21 mouse cellular contexts compared by ENCODE assay signal in genomic region chr12:110230767-110231166, GRCm38 (mm10). TPM values are rescaled to one million over a fixed set of nuclear protein-coding genes. Genes with fewer than 3 reads are reported as not detected.
DNase-seq lines count a peak whose midpoint lies in the region; ATAC-seq and TF ChIP-seq lines count a peak whose summit lies in the region.
"Had no signal": no experiment of that assay in that cellular context is flagged by ENCODE, and none has a peak within 500 bp of the region (broad histone marks: within the 10 kb centered on the region; RNA-seq: fewer than 3 reads in every experiment).

No protein-coding gene starts in this region.

- H3K27me3 ChIP-seq in kidney, embryonic 14.5 days (ENCODE audit: control insufficient read depth, insufficient read depth, low read length), result 0 out of 2 replicates have a peak, but pooled peaks cover 3% of the 10 kb centered on the region
- no peaks in the 10 kb centered on the region for H3K27me3 ChIP-seq in kidney, postnatal 0 days (ENCODE audit: insufficient read depth, low read length)
- no peaks in the 10 kb centered on the region for H3K27me3 ChIP-seq in liver, embryonic 11.5 days (replicated peaks; ENCODE audit: control insufficient read depth, insufficient read depth, low read length)
- H3K27me3 ChIP-seq in neural tube, embryonic 15.5 days (replicated peaks), result no peaks in the 10 kb centered on the region

- no peak overlapping the region for H3K4me3 ChIP-seq in kidney, embryonic 14.5 days (ENCODE audit: low read length)
- H3K4me3 ChIP-seq in kidney, postnatal 0 days (replicated peaks; ENCODE audit: low read depth, low read length), result no peak overlapping the region
- no peak overlapping the region for H3K4me3 ChIP-seq in liver, embryonic 11.5 days (ENCODE audit: low read depth, low read length)
- H3K4me3 ChIP-seq in neural tube, embryonic 15.5 days (replicated peaks), result no peak overlapping the region
- H3K4me3 ChIP-seq: embryonic facial prominence, embryonic 10.5 days; forebrain, embryonic 13.5 days; heart, embryonic 13.5 days; limb, embryonic 13.5 days; midbrain, embryonic 13.5 days; myocyte had no signal

- no peak for TF ChIP-seq CTCF in kidney, postnatal 0 days (IDR thresholded peaks at IDR 0.05; ENCODE audit: low read depth)

- no peaks in the 10 kb centered on the region for H3K9me3 ChIP-seq in kidney, embryonic 14.5 days (ENCODE audit: control insufficient read depth, low read length)
- no peaks in the 10 kb centered on the region for H3K9me3 ChIP-seq in kidney, postnatal 0 days (replicated peaks; ENCODE audit: low read length)
- no peaks in the 10 kb centered on the region for H3K9me3 ChIP-seq in liver, embryonic 11.5 days (ENCODE audit: control insufficient read depth, low read length)
- no peaks in the 10 kb centered on the region for H3K9me3 ChIP-seq in neural tube, embryonic 15.5 days (replicated peaks)
- H3K9me3 ChIP-seq: embryonic facial prominence, embryonic 10.5 days; forebrain, embryonic 13.5 days; heart, embryonic 13.5 days; limb, embryonic 13.5 days; midbrain, embryonic 13.5 days had no signal

- WGBS in kidney, embryonic 14.5 days, result 79% methylated on average over 8 of the region's 8 CpGs
- WGBS in kidney, postnatal 0 days, result 83% methylated on average over 8 of the region's 8 CpGs
- 68% methylated on average over 8 of the region's 8 CpGs for WGBS in liver, embryonic 11.5 days
- WGBS in neural tube, embryonic 15.5 days, result 84% methylated on average over 8 of the region's 8 CpGs

- no peak overlapping the region for H3K9ac ChIP-seq in kidney, embryonic 14.5 days (ENCODE audit: low read depth, low read length)
- H3K9ac ChIP-seq in kidney, postnatal 0 days (ENCODE audit: low read depth, low read length), result no peak overlapping the region
- no peak overlapping the region for H3K9ac ChIP-seq in liver, embryonic 11.5 days (ENCODE audit: low read depth, low read length)
- no peak overlapping the region for H3K9ac ChIP-seq in neural tube, embryonic 15.5 days (replicated peaks)
- H3K9ac ChIP-seq: forebrain, embryonic 13.5 days; heart, embryonic 13.5 days; limb, embryonic 13.5 days; midbrain, embryonic 13.5 days had no signal

- no peaks in the 10 kb centered on the region for H3K36me3 ChIP-seq in kidney, embryonic 14.5 days (ENCODE audit: control insufficient read depth, insufficient read depth, low read length)
- H3K36me3 ChIP-seq in kidney, postnatal 0 days (ENCODE audit: insufficient read depth, low read length), result no peaks in the 10 kb centered on the region
- no peaks in the 10 kb centered on the region for H3K36me3 ChIP-seq in liver, embryonic 11.5 days (ENCODE audit: control insufficient read depth, insufficient read depth, low read length)
- no peaks in the 10 kb centered on the region for H3K36me3 ChIP-seq in neural tube, embryonic 15.5 days
- H3K36me3 ChIP-seq: embryonic facial prominence, embryonic 10.5 days; heart, embryonic 13.5 days; limb, embryonic 13.5 days; midbrain, embryonic 13.5 days had no signal

- no peak overlapping the region for H3K27ac ChIP-seq in kidney, embryonic 14.5 days (ENCODE audit: low read depth, low read length)
- no peak overlapping the region for H3K27ac ChIP-seq in kidney, postnatal 0 days
- no peak overlapping the region for H3K27ac ChIP-seq in liver, embryonic 11.5 days (ENCODE audit: low read depth, low read length)
- H3K27ac ChIP-seq in neural tube, embryonic 15.5 days (replicated peaks), result no peak overlapping the region
- H3K27ac ChIP-seq: embryonic facial prominence, embryonic 10.5 days; forebrain, embryonic 13.5 days; heart, embryonic 13.5 days; limb, embryonic 13.5 days; midbrain, embryonic 13.5 days had no signal

- 0 out of 2 replicates have a peak, but pooled peaks cover 3% of the 10 kb centered on the region for H3K4me1 ChIP-seq in kidney, embryonic 14.5 days (ENCODE audit: control insufficient read depth, insufficient read depth, low read length)
- no peaks in the 10 kb centered on the region for H3K4me1 ChIP-seq in kidney, postnatal 0 days (replicated peaks; ENCODE audit: insufficient read depth, low read length)
- no peaks in the 10 kb centered on the region; the same call in 1 of the 2 replicates for H3K4me1 ChIP-seq in liver, embryonic 11.5 days (replicated peaks; ENCODE audit: control insufficient read depth, insufficient read depth, low read length)
- H3K4me1 ChIP-seq in neural tube, embryonic 15.5 days, result peaks cover 6% of the 10 kb centered on the region; the same call in 1 of the 2 replicates
- H3K4me1 ChIP-seq: forebrain, embryonic 13.5 days; heart, embryonic 13.5 days had no signal

- no peak for ATAC-seq in kidney, embryonic 14.5 days (ENCODE audit: low FRiP score, low TSS enrichment)
- ATAC-seq in kidney, postnatal 0 days (replicated peaks; ENCODE audit: low FRiP score, low read depth), result peak; percentile 83; the same call in 1 of the 2 replicates
- peak; percentile 58; the same call in 1 of the 2 replicates for ATAC-seq in liver, embryonic 11.5 days (replicated peaks; ENCODE audit: low FRiP score)
- ATAC-seq in neural tube, embryonic 15.5 days (ENCODE audit: low FRiP score), result no peak
- ATAC-seq: forebrain, embryonic 13.5 days; midbrain, embryonic 13.5 days had no signal

- peak; percentile 89 for DNase-seq in kidney, adult 11 months
- DNase-seq in kidney, postnatal 0 days (ENCODE audit: low spot score), result peak; percentile 22
- DNase-seq in liver, embryonic 11.5 days (ENCODE audit: low spot score), result no peak
- DNase-seq in lung, adult 18-20 months, result no peak
- no peak for DNase-seq in frontal cortex, postnatal 36 days (ENCODE audit: low spot score in 2 of 2)
- DNase-seq in lung, postnatal 25 days (ENCODE audit: low spot score), result no peak
- DNase-seq: adrenal gland, postnatal 25 days; cerebellum, adult 18-20 months; cerebellum, postnatal 36 days; heart, postnatal 4 days; lung, postnatal 14 days; right cerebral cortex, postnatal 4 days; thymus, postnatal 36 days had no signal

- H3K4me2 ChIP-seq in kidney, embryonic 14.5 days (replicated peaks; ENCODE audit: low read depth, low read length), result no peak overlapping the region
- no peak overlapping the region for H3K4me2 ChIP-seq in kidney, postnatal 0 days (ENCODE audit: low read length)
- no peak overlapping the region for H3K4me2 ChIP-seq in liver, embryonic 11.5 days
- H3K4me2 ChIP-seq in neural tube, embryonic 15.5 days, result no peak overlapping the region
- H3K4me2 ChIP-seq: forebrain, embryonic 13.5 days; heart, embryonic 13.5 days; limb, embryonic 13.5 days; midbrain, embryonic 13.5 days had no signal

RNA-seq across cellular contexts. Expression of gene Dio3, which starts 48.1 kb away (rescaled TPM):
- polyA plus RNA-seq in kidney, embryonic 14.5 days (2014; fragmentation: Nextera tagmentation; extraction: Ambion mirVana), result 0.09 and 0.13 TPM in 2 replicates
- 0.20 and 0.22 TPM in 2 replicates for polyA plus RNA-seq in kidney, postnatal 0 days (2015; fragmentation: Nextera tagmentation; extraction: Ambion mirVana)
- not detected in 2 replicates for polyA plus RNA-seq in liver, embryonic 11.5 days (2014; fragmentation: Nextera tagmentation; extraction: Ambion mirVana)
- 0.45 and 1.2 TPM in 2 replicates for polyA plus RNA-seq in neural tube, embryonic 15.5 days (2015; fragmentation: Nextera tagmentation; extraction: Ambion mirVana)
- polyA plus RNA-seq: myocyte had no signal

Comparison
In these comparisons a context has a peak if more than half of its experiments do, and no peak if none do; other contexts are left out.
1. ATAC-seq: peak in kidney, postnatal 0 days (single experiment) and liver, embryonic 11.5 days (single experiment); none in kidney, embryonic 14.5 days (single experiment) and neural tube, embryonic 15.5 days (single experiment).
2. DNase-seq: peak in kidney, adult 11 months (single experiment) and kidney, postnatal 0 days (single experiment); none in liver, embryonic 11.5 days (single experiment), lung, adult 18-20 months (0 of 2), frontal cortex, postnatal 36 days (0 of 2) and lung, postnatal 25 days (single experiment).